Mouse (Mus musculus): ENCODE measurements at regions not wholly inside any gene's neighbourhood (a gene's known extent, or its start where the extent isn't known, plus 50 kb on each side); places are given as distances from the start of the nearest gene placed in this dataset.

DNA sequence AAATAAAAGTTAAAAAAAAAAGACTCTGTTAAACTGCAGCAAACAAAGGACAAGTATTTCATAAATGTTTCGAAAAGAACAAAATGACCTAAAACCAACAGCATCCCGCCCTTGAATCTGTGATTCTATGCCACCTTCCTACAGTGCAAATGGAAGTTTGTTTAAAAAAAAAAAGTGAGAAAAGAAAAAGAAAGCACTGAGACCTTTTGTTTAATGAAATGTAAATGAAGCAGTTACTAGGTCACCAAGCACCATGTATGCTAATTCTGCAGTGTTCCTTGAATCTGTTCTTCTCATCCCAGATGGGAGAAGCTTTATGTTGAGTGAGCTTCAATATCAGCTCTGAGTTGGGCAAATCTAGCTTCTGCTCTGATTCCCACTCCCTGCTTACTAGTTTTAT is 64.8 kb downstream of the Dnajb9 start:
- DNase-seq: no peak

DNA sequence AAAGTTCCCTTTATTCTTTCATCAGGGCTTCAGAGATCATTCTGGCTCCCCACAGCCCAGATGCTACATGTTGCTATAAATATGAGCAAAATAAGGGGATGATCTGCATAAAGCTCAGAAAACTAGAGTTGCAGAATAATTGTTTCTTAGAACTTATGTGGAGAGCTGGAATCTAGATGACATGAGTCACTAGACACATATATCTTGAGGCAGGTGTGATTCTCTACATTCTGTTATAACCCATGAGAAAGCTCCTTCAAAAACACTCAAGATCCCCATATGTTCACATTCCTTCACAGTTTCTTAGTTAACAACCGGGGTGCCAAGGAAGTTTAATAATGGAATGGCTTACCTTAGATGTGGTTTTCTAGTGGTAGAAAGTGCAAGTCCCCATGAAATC is 71.1 kb downstream of the Dnajb9 start:
- DNase-seq: no peak

- DNase-seq: no peak
These were observed 81.3 kb downstream of the Dnajb9 start for GRCm38 (mm10) chr12:44128874-44129273.

DNA sequence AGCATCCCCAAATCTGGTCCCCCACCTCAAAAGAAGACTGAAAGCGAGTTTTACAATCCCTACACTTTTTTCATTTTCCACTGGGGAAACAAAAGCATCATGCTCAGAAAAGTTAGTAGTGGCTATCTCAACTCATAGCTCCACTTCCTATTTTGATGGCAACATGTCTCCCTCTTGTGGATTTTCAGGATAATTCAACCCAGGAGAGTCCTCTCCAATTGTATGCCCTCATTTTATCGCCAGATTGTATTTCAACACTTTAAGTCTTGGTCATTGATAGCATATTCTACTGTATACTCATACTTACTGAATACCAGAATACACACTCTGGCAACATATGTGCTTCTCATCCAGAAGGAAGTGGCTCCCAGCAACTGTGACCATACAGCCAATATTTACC is 105.0 kb downstream of the Dnajb9 start:
- DNase-seq: no peak

GRCm38 (mm10) chr12:44099188-44099587 is 110.9 kb downstream of the Dnajb9 start:
- no peak for DNase-seq

DNA sequence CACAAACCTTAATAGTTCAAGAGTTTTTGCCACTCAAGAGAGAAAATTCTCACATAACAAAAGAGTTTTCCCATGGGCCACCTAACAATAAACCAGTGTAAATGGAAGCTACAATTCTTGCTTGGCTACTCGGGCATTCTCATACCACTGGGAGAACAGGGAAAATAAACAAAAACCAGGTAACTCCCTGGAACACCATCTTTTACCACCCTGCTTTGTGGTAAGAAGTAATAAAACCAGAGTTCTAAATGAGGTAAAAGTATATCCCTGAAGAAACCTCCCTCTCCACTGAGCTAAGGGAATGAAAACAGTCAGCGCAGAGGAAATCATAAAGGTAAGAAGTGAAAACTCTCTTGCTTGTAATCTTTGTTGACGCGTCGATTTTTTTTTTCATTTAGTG is 138.4 kb downstream of the Dnajb9 start:
- DNase-seq: no peak

- DNase-seq: no peak
These were observed 153.5 kb downstream of the Dnajb9 start for GRCm38 (mm10) chr12:44056493-44057163.

GRCm38 (mm10) chr12:44045806-44046205 is 164.3 kb downstream of the Dnajb9 start:
- DNase-seq: no peak

GRCm38 (mm10) chr12:44044388-44045105 is 165.6 kb downstream of the Dnajb9 start:
- DNase-seq: no peak

DNA sequence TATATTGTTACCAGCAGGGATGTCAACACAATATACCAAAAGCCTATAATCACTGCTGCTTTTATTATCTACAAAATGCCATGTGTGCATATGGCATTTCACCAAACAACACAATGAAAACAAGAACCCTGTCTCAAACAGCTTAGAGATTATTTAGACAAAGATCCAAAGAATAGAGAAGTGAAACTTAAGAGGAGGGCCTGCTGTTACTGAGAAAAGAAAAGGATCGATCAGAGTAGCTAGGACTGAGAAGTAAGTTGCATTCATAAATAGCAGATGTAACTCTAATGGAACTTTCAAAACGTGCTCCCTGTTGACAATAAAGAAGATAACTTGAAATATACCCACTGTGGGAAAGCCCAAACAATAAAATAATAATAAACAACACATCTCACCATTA is 203.3 kb downstream of the Dnajb9 start:
- DNase-seq: no peak

DNA sequence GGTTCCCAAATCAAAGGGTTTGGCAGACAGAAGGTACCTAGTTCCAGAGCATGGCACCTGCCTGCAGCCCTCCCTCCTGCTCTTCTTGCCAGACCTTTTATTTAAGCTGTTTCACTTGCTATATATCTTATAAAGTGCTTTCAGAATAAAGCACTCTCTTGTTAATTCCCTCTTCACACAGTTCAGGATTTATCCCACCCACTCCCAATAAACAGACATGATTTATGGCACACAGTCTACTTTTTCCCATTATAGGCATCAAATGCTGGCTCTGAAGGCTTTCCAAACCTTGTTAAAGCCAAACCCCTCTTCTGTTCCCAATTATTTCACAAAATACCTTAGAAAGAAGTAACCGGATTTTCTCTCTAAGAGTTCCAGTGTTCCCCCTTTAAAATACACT is 226.6 kb downstream of the Dnajb9 start:
- DNase-seq: no peak

- DNase-seq: peak in 1 of 2 experiments; percentile 1
These were observed 246.2 kb downstream of the Dnajb9 start for GRCm38 (mm10) chr12:43963973-43964372.

DNA sequence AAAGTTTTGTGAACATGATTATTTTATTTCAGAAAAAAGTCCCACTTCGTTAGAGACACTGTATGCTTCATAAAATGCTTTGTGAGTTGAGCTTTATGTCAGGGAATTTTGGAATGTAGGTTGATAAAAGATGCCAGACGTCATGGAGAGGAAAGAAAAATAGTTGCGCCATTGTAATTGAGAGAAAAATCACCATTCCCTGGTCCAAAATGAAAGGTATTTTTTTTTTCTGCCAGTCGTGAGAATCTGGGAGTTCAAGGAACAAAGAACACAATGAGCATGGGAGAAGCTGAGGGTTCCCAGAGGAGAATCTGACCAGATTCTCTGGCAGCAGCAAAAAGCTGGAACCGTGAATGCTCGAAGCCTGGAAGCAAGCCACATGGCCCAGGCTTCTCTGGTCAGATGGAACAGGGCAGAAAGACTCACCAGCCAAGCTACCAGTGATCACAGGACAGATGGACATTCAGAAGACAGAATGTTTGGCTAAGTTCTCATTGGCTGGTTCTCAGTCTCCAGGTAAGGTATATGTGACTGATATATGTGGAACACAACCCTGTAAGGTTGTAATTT is 247.5 kb downstream of the Dnajb9 start:
- DNase-seq: no peak

DNA sequence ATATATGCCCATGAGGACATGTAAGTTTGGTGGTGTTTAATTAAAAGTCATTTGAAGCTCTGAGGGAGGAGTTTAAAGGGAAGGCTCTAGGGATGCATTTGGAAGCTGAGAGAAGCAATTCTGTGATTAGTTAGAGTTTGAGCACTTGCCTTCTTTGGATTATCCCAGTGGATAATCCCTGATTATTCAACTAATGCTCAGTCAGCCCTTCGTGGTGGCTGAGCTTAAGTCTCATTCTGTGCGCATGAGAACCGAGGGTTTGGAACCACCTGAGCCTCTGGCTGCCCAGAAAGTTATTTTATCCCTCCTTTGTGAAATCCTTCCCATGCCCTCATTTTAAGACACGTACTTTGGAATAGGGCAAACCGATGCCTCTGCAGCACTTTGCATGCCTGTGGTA is 285.9 kb downstream of the Dnajb9 start:
- peak in 1 of 2 experiments; percentile 1 for DNase-seq

DNA sequence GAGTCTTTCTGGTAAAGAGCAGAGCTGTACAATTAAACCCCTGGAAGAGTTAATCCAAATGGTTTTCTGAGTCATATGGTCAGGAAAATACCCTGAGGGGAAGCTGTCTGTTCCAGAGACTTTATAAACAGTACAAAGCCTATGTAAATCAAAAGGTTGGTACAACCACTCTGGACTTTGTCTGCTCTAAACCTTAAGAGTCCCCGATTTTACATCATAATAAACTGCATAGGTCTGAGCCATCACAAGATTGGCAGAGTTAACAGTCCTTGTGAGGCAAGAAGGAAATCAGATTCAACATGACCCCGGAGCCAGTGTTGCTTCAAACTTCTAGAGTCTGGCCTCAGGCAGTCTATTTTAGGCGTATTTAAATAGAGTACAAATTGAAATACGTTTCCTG is 289.7 kb downstream of the Dnajb9 start:
- no peak for DNase-seq

DNA sequence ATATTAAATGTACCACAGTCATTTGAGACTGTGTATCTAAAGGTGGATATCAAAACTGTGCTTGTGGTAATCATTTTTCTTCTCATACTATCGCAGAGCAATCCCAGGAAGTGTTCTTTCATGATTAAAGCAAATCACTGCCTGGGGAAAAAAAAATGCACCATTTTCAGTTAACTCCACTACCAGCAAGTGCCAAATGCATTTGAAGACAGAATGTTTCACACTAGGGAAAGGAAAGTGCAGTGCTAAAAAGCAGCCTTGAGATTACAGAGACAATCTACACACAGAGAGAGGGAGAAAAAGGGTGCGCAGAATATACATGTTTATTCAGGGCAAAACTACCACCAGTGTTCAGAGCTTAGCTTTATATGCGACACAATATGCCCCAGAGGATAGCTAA is 291.0 kb downstream of the Dnajb9 start:
- no peak for DNase-seq

GRCm38 (mm10) chr12:43916779-43917178 is 293.3 kb downstream of the Dnajb9 start:
- DNase-seq: no peak

- no peak for DNase-seq
These were observed 310.9 kb downstream of the Dnajb9 start for GRCm38 (mm10) chr12:43899273-43899672.

DNA sequence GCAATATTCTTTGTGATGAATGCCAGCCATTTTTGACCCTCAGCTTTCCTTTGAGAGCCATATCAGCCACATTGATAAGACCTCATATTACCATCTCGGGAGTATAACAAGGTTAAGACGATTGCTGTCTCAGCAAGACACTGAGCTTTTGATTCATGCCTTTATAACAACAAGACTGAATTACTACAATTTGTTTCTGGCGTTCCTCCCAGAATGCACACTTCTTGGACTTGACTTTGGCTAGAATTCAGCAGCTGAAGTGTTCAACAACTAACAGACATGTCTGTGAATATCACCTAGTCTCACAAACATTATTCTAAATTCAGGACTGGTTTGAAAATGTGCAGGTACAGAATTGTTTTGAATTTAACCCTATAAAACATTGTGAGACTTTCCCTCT is 324.5 kb downstream of the Dnajb9 start:
- DNase-seq: no peak

GRCm38 (mm10) chr12:43860479-43860878 is 349.6 kb downstream of the Dnajb9 start:
- no peak for DNase-seq

DNA sequence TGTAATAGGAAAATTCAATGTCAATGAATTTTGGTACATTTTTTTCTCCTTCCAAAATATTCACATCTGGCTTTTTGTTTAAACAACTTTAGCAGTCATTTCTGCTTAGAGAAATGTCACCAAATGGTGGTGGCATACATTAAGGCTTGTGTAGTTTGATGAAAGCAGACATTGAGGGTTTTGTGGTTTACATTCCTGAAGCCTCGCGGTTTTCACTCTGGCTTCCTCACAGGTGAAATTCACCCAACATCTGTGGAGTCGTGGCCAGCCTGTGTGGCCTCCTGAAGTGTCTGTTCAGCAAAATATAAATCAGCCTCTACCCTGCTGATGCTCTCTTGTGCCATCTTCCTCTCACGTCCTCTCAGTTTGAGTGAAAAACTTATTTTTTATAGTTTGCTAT is 353.8 kb downstream of the Dnajb9 start:
- DNase-seq: no peak

DNA sequence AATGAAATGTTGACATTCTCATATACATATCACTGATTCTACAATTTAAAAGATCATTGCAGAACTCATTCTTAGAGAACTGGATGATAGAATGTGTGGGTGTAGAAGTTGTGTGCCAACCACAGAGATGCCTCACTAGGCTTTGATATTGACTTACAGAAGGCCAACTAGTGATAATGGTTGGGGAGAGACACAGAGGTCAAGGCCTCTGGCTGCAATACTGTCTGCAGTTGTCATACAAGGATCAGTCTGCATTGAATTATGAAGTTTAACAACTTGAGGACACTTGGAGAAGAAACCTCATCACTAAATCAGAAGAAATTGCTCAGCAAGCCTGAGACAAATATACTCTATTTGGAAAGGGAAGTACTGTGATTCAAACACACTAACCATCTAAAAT is 357.9 kb downstream of the Dnajb9 start:
- no peak for DNase-seq

DNA sequence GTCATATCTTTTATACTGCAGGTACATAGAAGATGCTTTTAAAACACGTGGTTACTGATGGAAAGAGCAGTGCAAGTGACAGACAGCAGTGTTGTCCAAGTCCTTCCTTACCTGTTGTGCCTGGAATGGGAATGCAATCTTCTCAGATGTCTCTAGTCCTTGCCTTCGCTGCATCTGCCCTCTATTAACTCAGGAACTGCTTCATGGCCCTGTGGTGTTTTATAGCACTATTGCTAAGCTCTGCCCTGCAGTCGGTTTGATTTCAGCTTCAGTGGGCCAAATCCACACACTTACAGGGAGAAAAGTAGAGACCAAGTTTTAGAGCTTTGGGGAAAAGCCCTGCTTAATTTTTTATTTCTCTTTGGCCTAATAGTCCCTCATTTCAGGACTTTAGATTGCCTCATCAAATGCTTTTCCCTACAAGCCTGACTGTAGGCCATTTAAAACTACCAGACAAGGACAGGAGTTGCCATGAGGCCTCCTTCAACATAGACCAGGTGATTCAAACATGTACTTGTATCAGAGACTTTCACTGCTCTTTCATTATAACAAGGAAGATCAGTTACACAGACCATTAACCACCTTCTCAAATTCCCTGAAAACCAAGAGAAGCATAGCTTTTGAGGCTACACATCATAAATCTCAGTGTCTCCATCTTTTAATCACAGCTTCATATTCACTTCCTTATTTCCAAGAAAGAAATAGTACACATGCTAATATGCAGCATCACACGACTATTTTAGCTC is 358.7 kb downstream of the Dnajb9 start:
- no peak for DNase-seq

Data from kidney, postnatal 4 days (tissue).